Mouse (Mus musculus) cortical plate, adult 2 months (tissue): ENCODE measurements around the gene Sh2d6.

Experiments used
- CTCF ChIP-seq: fragments of 200-500 bp; IDR thresholded peaks from 2 replicates; pipeline ENCODE4 v1.5.1; 2011; ENCODE audit warnings: mild to moderate bottlenecking, control low read depth, low read length; ENCODE audit not compliant: insufficient read depth; ENCODE audit errors: extremely low read depth
- POLR2A ChIP-seq: fragments of 200-500 bp; IDR thresholded peaks from 2 replicates; pipeline ENCODE4 v1.6.1; 2011; ENCODE audit warnings: mild to moderate bottlenecking, low read length, control low read depth; ENCODE audit not compliant: insufficient read depth; ENCODE audit errors: extremely low read depth

GRCm38 (mm10) chr6:72477621-72478020 is 43.9 kb downstream of the Sh2d6 start:
- no peak for TF ChIP-seq CTCF
- TF ChIP-seq POLR2A: no peak
